Mouse (Mus musculus) B cell, adult 2 months (primary cell): Measurements from ENCODE around the gene Gm28230.

Experiments used
- DNase-seq, 2 experiments: peaks; one replicate each; pipeline ENCODE4 v3.0.0; 2022

Gm28230 gene

DNA sequence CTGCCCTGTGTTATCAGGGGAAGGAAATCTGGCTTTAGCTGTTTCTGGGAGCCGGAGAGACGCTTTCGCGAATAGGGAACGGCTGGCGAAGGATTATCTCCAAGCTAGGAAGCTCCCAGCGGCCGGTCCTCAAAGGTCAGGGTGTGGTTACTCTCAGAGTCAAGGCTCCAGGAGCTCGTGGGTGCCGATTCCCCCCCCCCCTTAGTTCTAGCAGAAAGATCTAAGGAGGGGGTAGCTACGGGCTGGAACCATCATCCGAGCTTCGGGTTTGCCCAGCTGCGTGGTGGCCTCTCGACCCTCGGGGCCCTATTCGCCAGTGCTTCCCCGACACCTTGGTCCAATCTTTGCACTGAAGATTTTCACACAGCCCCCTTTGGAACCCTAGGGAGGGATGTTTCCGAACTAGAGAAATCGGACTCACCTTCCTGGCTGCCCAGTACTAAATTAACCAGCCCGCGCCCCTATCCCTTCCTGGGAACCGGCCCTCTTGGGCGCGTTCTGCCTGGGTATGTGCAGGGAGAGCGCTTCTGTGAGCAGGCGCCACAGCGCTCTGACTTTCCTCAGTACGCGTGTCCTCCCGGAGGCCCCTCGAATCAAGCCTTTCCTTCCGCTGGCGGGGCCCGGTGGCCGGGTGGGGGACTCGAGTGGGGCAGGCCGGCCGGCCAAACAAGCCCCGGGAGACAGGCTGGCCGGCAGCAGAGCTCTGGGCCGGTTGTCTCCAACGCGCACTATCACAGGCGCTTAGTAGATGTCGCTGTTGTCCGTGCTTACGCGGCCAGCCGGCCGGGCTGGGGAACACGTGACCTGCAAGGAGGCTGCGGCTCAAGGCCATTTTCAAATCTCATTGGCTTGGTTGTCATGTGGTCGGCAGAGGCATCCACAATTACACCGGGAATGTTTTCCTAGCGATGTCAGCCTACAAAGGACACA lies 35.2 kb upstream of the Gm28230 start, which contains the start of gene Hoxd10:
Gene Hoxd10 (plus strand): TSS at position 903 of the 930 bp plus-strand sequence.
- no peak for DNase-seq

GRCm38 (mm10) chr2:74691995-74692807 lies 34.3 kb upstream of the Gm28230 start:
- no peak for DNase-seq

- no peak for DNase-seq
Observed at GRCm38 (mm10) chr2:74692808-74693431, 33.6 kb upstream of the Gm28230 start.

- no peak for DNase-seq
Observed at GRCm38 (mm10) chr2:74693432-74693827, 33.1 kb upstream of the Gm28230 start.

GRCm38 (mm10) chr2:74694066-74694465 lies 32.5 kb upstream of the Gm28230 start:
- DNase-seq = peak in 1 of 2 experiments; percentile 26

DNA sequence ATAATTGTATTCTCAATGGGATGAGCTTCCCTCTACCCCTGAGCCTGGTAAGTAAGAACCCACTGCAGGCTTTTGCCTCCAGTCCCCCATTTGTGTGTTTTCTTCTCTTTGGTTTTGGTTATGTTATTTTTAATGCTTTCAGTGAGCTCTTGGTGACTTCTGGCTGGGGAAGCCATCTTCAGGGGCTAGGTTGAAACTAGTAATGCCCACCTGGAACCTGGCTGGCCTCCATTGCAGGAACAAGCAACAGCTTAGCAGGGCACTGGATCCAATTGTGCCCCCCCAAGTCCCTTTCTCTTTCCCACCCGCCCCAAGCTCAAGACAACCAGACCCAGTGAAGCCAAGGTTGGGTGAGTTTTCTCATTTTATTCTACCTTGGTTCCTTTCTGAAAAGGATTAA lies 31.1 kb upstream of the Gm28230 start:
- no peak for DNase-seq

DNA sequence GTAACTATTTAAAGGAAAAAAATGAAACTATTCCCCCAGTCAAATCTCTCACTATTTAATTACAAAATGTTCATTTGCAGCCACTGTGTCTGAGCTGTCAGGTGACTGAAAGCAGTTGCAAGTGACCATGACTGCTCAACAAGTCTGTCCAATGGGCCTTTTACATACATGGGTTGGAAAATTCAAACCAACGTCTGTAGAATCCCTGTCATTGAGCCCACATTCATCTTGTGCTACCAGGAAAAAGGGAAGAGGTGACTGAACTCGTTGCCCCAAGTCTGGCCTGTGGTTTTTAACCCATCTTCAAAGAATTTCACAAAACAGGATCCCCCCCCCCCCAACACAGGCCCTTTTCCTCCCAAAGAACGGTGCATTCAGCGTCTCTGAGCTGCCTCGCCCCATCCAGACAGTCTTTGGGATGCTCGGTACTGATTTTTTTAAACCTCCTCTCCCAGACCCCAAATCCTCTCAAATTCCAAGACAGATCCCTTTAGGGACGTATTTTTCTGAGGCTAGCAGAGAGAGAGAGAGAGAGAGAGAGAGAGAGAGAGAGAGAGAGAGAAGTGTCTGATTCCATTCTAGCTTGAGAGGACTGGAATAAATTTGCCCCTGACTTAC lies 30.6 kb upstream of the Gm28230 start:
- no peak for DNase-seq

DNA sequence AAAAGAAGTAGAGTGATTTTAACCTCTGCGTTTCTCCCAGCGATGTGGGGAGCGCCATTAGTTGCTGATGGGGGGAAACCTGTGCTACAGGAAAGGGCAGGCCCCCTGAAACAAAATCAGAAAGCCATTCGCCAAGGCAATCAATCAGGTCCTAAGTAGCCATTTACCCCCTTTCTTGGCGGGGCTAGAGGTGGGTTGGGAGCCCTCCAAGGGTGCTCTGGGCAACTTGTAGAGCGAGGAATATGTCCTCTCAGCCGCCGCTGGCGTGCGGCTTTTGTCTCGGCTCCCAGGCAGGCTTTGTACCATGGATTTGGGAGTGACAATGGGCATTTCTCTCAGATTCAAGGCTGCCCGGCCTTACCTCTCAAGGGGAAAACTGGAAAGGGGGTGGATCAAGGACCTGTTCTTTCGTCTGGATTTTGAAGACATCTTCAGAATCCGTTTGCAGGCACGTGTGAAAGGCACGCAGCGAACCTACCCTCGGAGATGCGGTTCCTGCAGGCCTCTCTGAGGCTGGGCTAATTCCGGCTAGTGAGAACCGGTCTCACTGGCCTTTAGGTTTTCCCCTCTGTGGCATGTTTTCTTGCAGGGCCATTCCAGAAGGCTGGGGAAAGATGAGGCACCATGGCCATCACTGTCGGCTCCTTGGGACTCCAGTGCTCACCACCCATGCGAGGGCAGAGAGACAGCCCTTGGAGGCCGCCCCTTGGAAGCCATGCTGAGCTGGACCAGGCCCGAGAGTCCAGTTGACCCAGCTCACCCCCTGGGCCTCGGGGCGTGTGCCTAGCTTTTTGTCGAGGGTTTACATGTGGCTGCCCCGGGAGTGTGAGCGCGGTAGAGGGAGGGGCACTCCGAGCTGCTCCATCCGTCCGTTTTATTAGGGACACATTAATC lies 29.8 kb upstream of the Gm28230 start:
- no peak for DNase-seq

- DNase-seq = peak in 1 of 2 experiments; percentile 39
Observed at GRCm38 (mm10) chr2:74697567-74698121, 28.9 kb upstream of the Gm28230 start, which contains the start of gene Hoxd9. Gene Hoxd9, plus strand, starts transcription at chr2:74697727.

- DNase-seq = peak in 1 of 2 experiments; percentile 20
Observed at GRCm38 (mm10) chr2:74698201-74699052, 28.1 kb upstream of the Gm28230 start.

GRCm38 (mm10) chr2:74699053-74699430 lies 27.5 kb upstream of the Gm28230 start:
- no peak for DNase-seq

GRCm38 (mm10) chr2:74699664-74700545 lies 26.6 kb upstream of the Gm28230 start:
- peak in 1 of 2 experiments; percentile 19 for DNase-seq

DNA sequence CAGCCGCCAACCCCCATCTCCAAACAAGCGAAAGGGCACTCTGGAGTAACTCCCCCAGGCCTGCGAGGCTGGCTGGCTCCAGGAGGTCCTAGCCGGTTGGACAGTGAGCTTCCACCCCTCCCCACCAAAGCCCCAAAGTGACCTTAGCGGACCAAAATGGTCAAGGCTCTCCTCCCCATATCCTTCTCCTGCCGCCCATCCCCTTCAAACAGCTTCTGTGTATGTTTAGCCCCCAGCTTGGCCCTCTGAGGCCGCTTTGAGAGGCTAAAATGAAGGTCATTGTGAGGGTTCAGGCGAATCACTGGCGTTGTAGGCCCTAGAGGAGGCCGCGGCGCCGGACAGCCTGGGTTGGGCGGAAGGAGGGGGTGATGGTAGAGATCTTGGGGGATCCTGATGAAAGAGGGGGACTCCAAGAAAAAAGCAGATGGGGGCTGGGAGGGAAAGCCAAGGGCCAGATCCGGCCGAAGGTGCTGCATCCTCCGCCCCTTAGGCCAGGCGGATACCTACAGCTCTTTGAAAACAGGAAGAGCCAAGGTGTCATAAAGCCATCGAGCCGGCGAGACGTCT lies 25.9 kb upstream of the Gm28230 start:
- no peak for DNase-seq

DNA sequence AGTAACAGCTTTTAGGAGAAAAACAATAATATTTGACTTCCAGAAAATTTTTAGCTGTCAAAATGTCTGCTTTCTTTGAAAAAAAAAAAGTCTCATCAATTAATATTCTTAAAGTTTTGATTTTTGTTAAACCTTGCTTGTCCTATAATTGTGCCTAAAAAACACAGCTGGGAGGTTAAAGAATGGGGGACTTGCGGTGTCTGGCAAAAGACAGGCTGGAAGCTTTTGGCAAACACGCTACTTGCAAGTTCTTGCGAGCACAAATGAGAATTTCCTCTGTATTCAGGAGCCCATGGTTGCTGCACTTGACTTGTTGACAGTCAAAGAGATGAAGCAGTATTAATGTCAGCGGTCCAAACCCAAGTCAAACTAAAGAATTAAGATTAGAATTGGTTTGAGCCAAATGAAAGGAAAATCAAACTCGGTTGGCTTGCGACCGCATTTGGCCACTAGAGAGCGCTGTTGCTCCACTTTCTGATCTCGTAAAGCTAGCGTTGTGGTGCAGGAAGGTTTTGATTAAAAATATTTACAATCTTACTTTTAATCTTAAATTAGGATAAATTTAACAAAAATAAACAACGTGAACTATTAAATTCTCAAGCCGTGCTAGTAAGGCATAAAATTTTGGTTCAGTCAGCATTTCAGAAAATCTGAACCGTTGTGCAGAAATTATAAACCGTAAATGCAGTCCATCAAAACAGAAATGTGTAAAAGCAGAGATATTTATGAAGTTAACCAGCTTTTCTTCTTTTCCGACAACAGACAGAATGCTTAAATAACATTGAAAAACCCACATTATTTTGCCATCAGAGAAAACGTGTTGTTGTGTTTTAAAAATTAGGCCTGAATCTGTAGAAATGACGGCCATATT lies 24.3 kb upstream of the Gm28230 start:
- DNase-seq = peak; percentile 79

GRCm38 (mm10) chr2:74702820-74703219 lies 23.7 kb upstream of the Gm28230 start:
- DNase-seq = no peak

DNA sequence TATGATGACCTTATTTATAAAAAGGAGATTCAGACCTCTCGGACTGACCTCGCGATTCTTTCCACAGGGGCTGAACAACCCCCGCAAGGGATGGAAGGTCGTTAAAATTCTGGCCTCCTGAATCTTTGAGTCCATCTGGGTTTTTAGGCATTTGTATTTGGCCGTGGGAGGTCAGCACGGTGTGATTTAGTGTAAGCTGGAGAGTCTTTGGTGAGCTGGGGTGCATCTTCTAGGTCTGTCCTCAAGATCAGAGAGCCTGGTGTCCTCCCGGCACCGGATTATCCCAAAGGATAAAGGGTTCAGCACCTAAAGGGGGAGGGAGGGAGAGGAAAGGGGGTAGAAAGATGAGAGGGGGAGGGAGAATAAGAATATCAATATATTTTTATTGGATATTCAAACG lies 23.2 kb upstream of the Gm28230 start:
- no peak for DNase-seq

GRCm38 (mm10) chr2:74703720-74704392 lies 22.7 kb upstream of the Gm28230 start:
- no peak for DNase-seq
